Mouse (Mus musculus): Measurements from ENCODE around the gene Tti1. TPM values are rescaled to one million over a fixed set of nuclear protein-coding genes. Genes with fewer than 3 reads are reported as not detected.

Tti1 gene
- polyA plus RNA-seq, 2 experiments: 11.1 to 11.3 TPM

GRCm38 (mm10) chr2:157936676-157937075, 91.6 kb downstream of the Tti1 start:
- 56% methylated on average over 4 of the region's 4 CpGs for WGBS (ENCODE audit: insufficient replicate concordance)
- no peak overlapping the region for H3K9ac ChIP-seq (replicated peaks)
- no peaks in the 10 kb centered on the region for H3K9me3 ChIP-seq (ENCODE audit: control insufficient read depth, low read length)
- TF ChIP-seq EP300 (IDR thresholded peaks at IDR 0.05; ENCODE audit: low read depth) (no peak), CTCF (IDR thresholded peaks at IDR 0.05; ENCODE audit: low read depth) (peak; percentile 10; the same call in 1 of the 2 replicates)
- DNase-seq (ENCODE audit: low read depth in 3 of 3, low spot score in 3 of 3): no peak
- no peak overlapping the region for H3K4me2 ChIP-seq (ENCODE audit: low read depth)
- H3K27me3 ChIP-seq (ENCODE audit: control insufficient read depth, insufficient read depth, low read length): peaks cover 10% of the 10 kb centered on the region
- H3K4me1 ChIP-seq (replicated peaks; ENCODE audit: control insufficient read depth in 2 of 2, insufficient read depth in 2 of 2, low read length in 1 of 2): peaks cover 0 to 6% of the 10 kb centered on the region in 2 experiments; a peak in 2 of 4 replicates
- H3K4me3 ChIP-seq (ENCODE audit: insufficient read depth in 1 of 2, low read depth in 2 of 2, low read length in 2 of 2): no peak overlapping the region
- H3K36me3 ChIP-seq (replicated peaks; ENCODE audit: control insufficient read depth, insufficient read depth, low read depth): no peaks in the 10 kb centered on the region
- no peak for ATAC-seq (ENCODE audit: insufficient read depth)
- H3K27ac ChIP-seq: no peak overlapping the region

- Histone ChIP-seq H3K9ac (replicated peaks) (no peak overlapping the region), H3K27ac (no peak overlapping the region), H3K4me3 (ENCODE audit: insufficient read depth in 1 of 2, low read depth in 2 of 2, low read length in 2 of 2) (no peak overlapping the region), H3K4me2 (ENCODE audit: low read depth) (no peak overlapping the region), H3K9me3 (ENCODE audit: control insufficient read depth, low read length) (no peaks in the 10 kb centered on the region), H3K36me3 (replicated peaks; ENCODE audit: control insufficient read depth, insufficient read depth, low read depth) (no peaks in the 10 kb centered on the region), H3K27me3 (ENCODE audit: control insufficient read depth, insufficient read depth, low read length) (no peaks in the 10 kb centered on the region; the same call in 1 of the 2 replicates), H3K4me1 (replicated peaks; ENCODE audit: control insufficient read depth in 2 of 2, insufficient read depth in 2 of 2, low read length in 1 of 2) (peaks cover 0 to 6% of the 10 kb centered on the region in 2 experiments; a peak in 2 of 4 replicates)
- peak; percentile 45; the same call in 1 of the 2 replicates for ATAC-seq (ENCODE audit: insufficient read depth)
- WGBS (ENCODE audit: insufficient replicate concordance): 32% methylated on average over 11 of the region's 11 CpGs
- TF ChIP-seq CTCF (IDR thresholded peaks at IDR 0.05; ENCODE audit: low read depth) (no peak), EP300 (IDR thresholded peaks at IDR 0.05; ENCODE audit: low read depth) (peak; percentile 38)
- peak in 1 of 3 experiments; percentile 18 for DNase-seq (ENCODE audit: low read depth in 3 of 3, low spot score in 3 of 3)
Measured at GRCm38 (mm10) chr2:157935444-157936171, 92.6 kb downstream of the Tti1 start.

GRCm38 (mm10) chr2:157932655-157933054, 95.6 kb downstream of the Tti1 start:
- no peak for DNase-seq (ENCODE audit: low read depth in 3 of 3, low spot score in 3 of 3)
- 45% methylated on average over 4 of the region's 4 CpGs for WGBS (ENCODE audit: insufficient replicate concordance)
- TF ChIP-seq CTCF (IDR thresholded peaks at IDR 0.05; ENCODE audit: low read depth) (peak; percentile 39), EP300 (IDR thresholded peaks at IDR 0.05; ENCODE audit: low read depth) (no peak)
- Histone ChIP-seq H3K27me3 (ENCODE audit: control insufficient read depth, insufficient read depth, low read length) (no peaks in the 10 kb centered on the region), H3K9me3 (ENCODE audit: control insufficient read depth, low read length) (no peaks in the 10 kb centered on the region), H3K9ac (replicated peaks) (no peak overlapping the region), H3K4me2 (ENCODE audit: low read depth) (no peak overlapping the region), H3K4me3 (ENCODE audit: insufficient read depth in 1 of 2, low read depth in 2 of 2, low read length in 2 of 2) (no peak overlapping the region), H3K27ac (no peak overlapping the region), H3K4me1 (replicated peaks; ENCODE audit: control insufficient read depth in 2 of 2, insufficient read depth in 2 of 2, low read length in 1 of 2) (peaks cover 0 to 6% of the 10 kb centered on the region in 2 experiments; a peak in 2 of 4 replicates), H3K36me3 (replicated peaks; ENCODE audit: control insufficient read depth, insufficient read depth, low read depth) (no peaks in the 10 kb centered on the region)
- ATAC-seq (ENCODE audit: insufficient read depth): no peak

Other genes starting within 250 kb of the Tti1 start
- gene Vstm2l, start 113.8 kb downstream of the Tti1 start, polyA plus RNA-seq (2012; rRNA removed): 0.06 and 0.13 TPM in 2 replicates
- not detected in 2 replicates for gene Vstm2l, start 113.8 kb downstream of the Tti1 start, polyA plus RNA-seq (2014; fragmentation: Nextera tagmentation; extraction: Ambion mirVana)
- gene Rprd1b, start 64 bp upstream of the Tti1 start, polyA plus RNA-seq (2012; rRNA removed): 12.1 and 14.1 TPM in 2 replicates
- 21.6 and 24.8 TPM in 2 replicates for gene Rprd1b, start 64 bp upstream of the Tti1 start, polyA plus RNA-seq (2014; fragmentation: Nextera tagmentation; extraction: Ambion mirVana)
- 41.9 and 44.6 TPM in 2 replicates for gene Tgm2, start 118.0 kb upstream of the Tti1 start, polyA plus RNA-seq (2012; rRNA removed)
- gene Tgm2, start 118.0 kb upstream of the Tti1 start, polyA plus RNA-seq (2014; fragmentation: Nextera tagmentation; extraction: Ambion mirVana): 34.6 and 37.7 TPM in 2 replicates
- gene D630003M21Rik, start 200.8 kb upstream of the Tti1 start, polyA plus RNA-seq (2012; rRNA removed): 0.33 and 0.34 TPM in 2 replicates
- 0.24 and 0.52 TPM in 2 replicates for gene D630003M21Rik, start 200.8 kb upstream of the Tti1 start, polyA plus RNA-seq (2014; fragmentation: Nextera tagmentation; extraction: Ambion mirVana)
- gene Bpi, start 229.7 kb upstream of the Tti1 start, polyA plus RNA-seq (2012; rRNA removed): not detected in 2 replicates
- not detected in 2 replicates for gene Bpi, start 229.7 kb upstream of the Tti1 start, polyA plus RNA-seq (2014; fragmentation: Nextera tagmentation; extraction: Ambion mirVana)

All from liver, embryonic 14.5 days (tissue).